Mouse (Mus musculus) liver, postnatal 0 days (tissue): Measurements from ENCODE around the gene Lrrc28.

ENCODE experiments used
- CTCF ChIP-seq: sonication (generic); IDR thresholded peaks from 2 replicates; pipeline ENCODE4 v1.5.1; 2016; ENCODE audit warnings: antibody characterized with exemption, low read depth
- EP300 ChIP-seq: IDR thresholded peaks from 2 replicates; pipeline ENCODE4 v1.6.1; 2016; ENCODE audit warnings: antibody characterized with exemption, low read depth, mild to moderate bottlenecking

- TF ChIP-seq CTCF, result no peak
- TF ChIP-seq EP300, result no peak
Observed at GRCm38 (mm10) chr7:67608348-67609024, 36.6 kb downstream of the Lrrc28 start.
